Mouse (Mus musculus): ENCODE measurements around the gene Tepsin.
A peak's percentile ranks its signal among the peaks of the same experiment; 100 is the strongest.

Gene Tepsin

GRCm38 (mm10) chr11:120098588-120099511 lies at the start of gene Tepsin, which contains the start of gene Ndufaf8:
TSS of gene Tepsin (minus strand) at chr11:120098731.
TSS of gene Ndufaf8 (plus strand) at chr11:120098928.
- peak; percentile 99 for DNase-seq (ENCODE audit: low spot score)

- no peak for DNase-seq (ENCODE audit: low spot score)
Observed at GRCm38 (mm10) chr11:120143708-120144497, 45.4 kb upstream of the Tepsin start.

GRCm38 (mm10) chr11:120142601-120143051 lies 44.1 kb upstream of the Tepsin start:
- DNase-seq (ENCODE audit: low spot score), result peak; percentile 62

- no peak for DNase-seq (ENCODE audit: low spot score)
Observed at GRCm38 (mm10) chr11:120140255-120140654, 41.7 kb upstream of the Tepsin start.

- DNase-seq (ENCODE audit: low spot score), result no peak
Observed at GRCm38 (mm10) chr11:120139309-120139731, 40.8 kb upstream of the Tepsin start.

GRCm38 (mm10) chr11:120137625-120138004 lies 39.1 kb upstream of the Tepsin start:
- DNase-seq (ENCODE audit: low spot score), result no peak

- DNase-seq (ENCODE audit: low spot score), result peak; percentile 78
Observed at GRCm38 (mm10) chr11:120136796-120137624, 38.5 kb upstream of the Tepsin start.

- no peak for DNase-seq (ENCODE audit: low spot score)
Observed at GRCm38 (mm10) chr11:120136195-120136594, 37.7 kb upstream of the Tepsin start.

- DNase-seq (ENCODE audit: low spot score), result no peak
Observed at GRCm38 (mm10) chr11:120134847-120135530, 36.5 kb upstream of the Tepsin start.

- no peak for DNase-seq (ENCODE audit: low spot score)
Observed at GRCm38 (mm10) chr11:120134148-120134547, 35.6 kb upstream of the Tepsin start.

- DNase-seq (ENCODE audit: low spot score), result no peak
Observed at GRCm38 (mm10) chr11:120129281-120129680, 30.8 kb upstream of the Tepsin start.

GRCm38 (mm10) chr11:120126845-120127244 lies 28.3 kb upstream of the Tepsin start:
- DNase-seq (ENCODE audit: low spot score), result no peak

GRCm38 (mm10) chr11:120122126-120122525 lies 23.6 kb upstream of the Tepsin start:
- no peak for DNase-seq (ENCODE audit: low spot score)

- peak; percentile 81 for DNase-seq (ENCODE audit: low spot score)
Observed at GRCm38 (mm10) chr11:120120642-120121420, 22.3 kb upstream of the Tepsin start.

- no peak for DNase-seq (ENCODE audit: low spot score)
Observed at GRCm38 (mm10) chr11:120119936-120120541, 21.5 kb upstream of the Tepsin start.

GRCm38 (mm10) chr11:120119108-120119507 lies 20.6 kb upstream of the Tepsin start:
- no peak for DNase-seq (ENCODE audit: low spot score)

- no peak for DNase-seq (ENCODE audit: low spot score)
Observed at GRCm38 (mm10) chr11:120117626-120118025, 19.1 kb upstream of the Tepsin start.

GRCm38 (mm10) chr11:120114488-120115215 lies 16.1 kb upstream of the Tepsin start:
- no peak for DNase-seq (ENCODE audit: low spot score)

GRCm38 (mm10) chr11:120112136-120112535 lies 13.6 kb upstream of the Tepsin start:
- DNase-seq (ENCODE audit: low spot score), result no peak
